Mouse (Mus musculus) limb, embryonic 14.5 days (tissue): ENCODE measurements around the gene Gpi1. TPM values are rescaled to one million over a fixed set of nuclear protein-coding genes. Genes with fewer than 3 reads are reported as not detected.

Experiments
- ATAC-seq: fragments of 200-750 bp; cut with Nextera tagmentation; 2 replicates; pipeline ENCODE4 v1.8.0; 2017; ENCODE audit warnings: low read depth, moderate number of reproducible peaks, moderate TSS enrichment; ENCODE audit not compliant: low FRiP score
- DNase-seq: peaks from one replicate; pipeline ENCODE4 v3.0.0-alpha.2; 2015; ENCODE audit warnings: low spot score
- H3K27ac ChIP-seq: fragments of 300-500 bp; sonication (generic); replicated peaks from 2 replicates; pipeline ENCODE4 v1.5.1; 2014; ENCODE audit warnings: low read depth, mild to moderate bottlenecking, low read length, moderate library complexity, mixed read lengths
- H3K27me3 ChIP-seq: fragments of 300-500 bp; sonication (generic); 2 replicates; pipeline ENCODE4 v1.6.1; 2014; ENCODE audit warnings: low read length, mixed read lengths; ENCODE audit not compliant: control insufficient read depth, insufficient read depth
- H3K36me3 ChIP-seq: fragments of 300-500 bp; sonication (generic); 2 replicates; pipeline ENCODE4 v1.6.1; 2014; ENCODE audit warnings: mild to moderate bottlenecking, low read length, moderate library complexity, mixed read lengths; ENCODE audit not compliant: control insufficient read depth, insufficient read depth
- H3K4me1 ChIP-seq: fragments of 300-500 bp; sonication (generic); 2 replicates; pipeline ENCODE4 v1.6.1; 2014; ENCODE audit warnings: antibody characterized with exemption, low read length, mixed read lengths; ENCODE audit not compliant: control insufficient read depth, insufficient read depth
- H3K4me2 ChIP-seq: fragments of 300-500 bp; sonication (generic); replicated peaks from 2 replicates; pipeline ENCODE4 v1.6.1; 2014; ENCODE audit warnings: low read depth, mild to moderate bottlenecking, low read length, moderate library complexity; ENCODE audit not compliant: severe bottlenecking
- H3K4me3 ChIP-seq: fragments of 300-500 bp; sonication (generic); replicated peaks from 2 replicates; pipeline ENCODE4 v1.5.1; 2014; ENCODE audit warnings: low read length
- H3K9ac ChIP-seq: fragments of 300-500 bp; sonication (generic); 2 replicates; pipeline ENCODE4 v1.6.1; 2014; ENCODE audit warnings: mild to moderate bottlenecking, low read depth, low read length, moderate library complexity; ENCODE audit not compliant: severe bottlenecking
- H3K9me3 ChIP-seq: fragments of 300-500 bp; sonication (generic); 2 replicates; pipeline ENCODE4 v1.6.1; 2016; ENCODE audit warnings: low read length; ENCODE audit not compliant: control insufficient read depth
- POLR2A ChIP-seq: fragments of 200-500 bp; IDR thresholded peaks from 2 replicates; pipeline ENCODE4 v1.8.0; 2012; ENCODE audit warnings: inconsistent platforms, mild to moderate bottlenecking, moderate library complexity, borderline replicate concordance; ENCODE audit not compliant: insufficient read depth, insufficient read length; ENCODE audit errors: extremely low read depth
- WGBS: fragments of 180-500 bp; shearing (Covaris S2); extraction: QIAGEN DNeasy Blood & Tissue Kit; methylation state at CpG from one replicate; pipeline ENCODE4 v1.1.7; 2014; 5-methylcytosine and 5-hydroxymethylcytosine counted together
- polyA plus RNA-seq, 2 experiments: library from polyadenylated mRNA; depleted of rRNA in 1 of 2; stranded (reverse) in 1 of 2; unstranded in 1 of 2; fragments of >200 nt; fragmentation: Nextera tagmentation in 1 of 2; extraction: Ambion mirVana in 1 of 2; gene quantifications; 2 replicates each; pipeline versions ENCODE4 v1.2.1 to v1.2.3; 2012 to 2014

Gene Gpi1
- polyA plus RNA-seq, 2 experiments = 256 to 281 TPM

DNA sequence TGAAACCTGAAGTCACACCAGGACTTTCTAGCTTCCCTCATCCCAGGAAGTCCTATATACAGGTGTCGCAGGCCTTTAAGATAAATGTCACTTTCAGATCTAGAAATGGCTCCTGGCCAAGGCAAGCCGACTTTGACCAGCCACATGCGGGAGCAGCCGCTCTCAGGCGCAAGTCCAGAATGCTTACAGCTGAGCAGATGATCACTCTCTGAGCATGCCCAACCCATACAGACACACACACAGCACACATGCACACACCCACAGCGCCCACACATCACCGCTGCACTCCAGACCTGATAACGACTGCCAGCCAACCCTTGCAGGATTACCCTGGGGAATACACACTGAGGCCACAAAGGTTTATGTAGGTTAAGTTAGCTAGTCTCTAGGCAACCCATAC is 4.0 kb downstream of the Gpi1 start:
- H3K36me3 ChIP-seq = peaks cover 69% of the 10 kb centered on the region
- H3K27me3 ChIP-seq = no peaks in the 10 kb centered on the region
- H3K4me2 ChIP-seq = no peak overlapping the region
- H3K27ac ChIP-seq = no peak overlapping the region
- TF ChIP-seq POLR2A = no peak
- H3K4me3 ChIP-seq = no peak overlapping the region
- no peak for ATAC-seq
- WGBS = 86% methylated on average over 8 of the region's 8 CpGs
- H3K4me1 ChIP-seq = peaks cover 7% of the 10 kb centered on the region
- no peaks in the 10 kb centered on the region for H3K9me3 ChIP-seq
- no peak for DNase-seq
- H3K9ac ChIP-seq = no peak overlapping the region

DNA sequence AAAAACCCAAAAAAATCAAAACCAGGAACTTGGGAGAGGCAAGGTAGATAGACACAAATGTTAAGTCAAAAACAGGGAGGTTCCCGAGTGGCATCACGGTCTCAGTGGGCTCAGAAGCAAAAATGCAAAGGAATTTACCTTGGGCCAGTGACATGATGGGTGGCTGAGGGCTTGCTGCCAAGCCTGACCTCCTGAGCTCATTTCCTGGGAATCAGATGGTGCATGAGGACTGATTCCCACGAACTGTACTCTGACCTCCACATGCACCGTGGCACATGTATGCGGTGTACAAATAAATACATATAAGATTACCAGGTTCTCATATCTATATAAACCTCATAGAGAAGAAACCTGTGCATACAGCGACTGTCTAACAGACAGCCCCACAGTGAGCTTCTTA is 5.8 kb downstream of the Gpi1 start:
- no peak overlapping the region for H3K9ac ChIP-seq
- H3K27ac ChIP-seq = no peak overlapping the region
- no peak for ATAC-seq
- no peak for TF ChIP-seq POLR2A
- no peaks in the 10 kb centered on the region for H3K9me3 ChIP-seq
- no peak overlapping the region for H3K4me3 ChIP-seq
- H3K4me1 ChIP-seq = peaks cover 6% of the 10 kb centered on the region
- H3K4me2 ChIP-seq = no peak overlapping the region
- H3K36me3 ChIP-seq = peaks cover 87% of the 10 kb centered on the region
- no peaks in the 10 kb centered on the region for H3K27me3 ChIP-seq
- WGBS = 92% methylated on average over 6 of the region's 6 CpGs
- no peak for DNase-seq

DNA sequence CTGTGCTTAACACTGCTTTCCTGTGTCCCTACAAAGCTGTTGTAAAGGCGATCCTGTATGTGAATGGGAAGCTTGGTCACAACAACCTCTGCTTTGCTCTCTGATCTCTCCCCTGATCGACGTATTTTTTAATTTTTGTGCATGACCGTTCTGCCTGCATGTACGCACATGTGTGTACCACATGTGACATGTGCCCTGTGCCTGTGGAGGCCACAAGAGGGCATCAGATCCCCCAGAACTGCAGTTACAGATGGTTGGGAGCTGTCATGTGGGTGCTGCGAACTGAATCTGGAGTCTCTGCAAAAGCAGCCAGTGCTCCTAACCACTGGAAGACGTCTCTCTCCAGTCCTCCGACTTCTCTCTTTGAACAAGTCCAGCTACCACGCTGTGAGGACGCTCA is 7.8 kb downstream of the Gpi1 start:
- WGBS = 91% methylated on average over 10 of the region's 10 CpGs
- H3K4me3 ChIP-seq = no peak overlapping the region
- TF ChIP-seq POLR2A = no peak
- no peak overlapping the region for H3K27ac ChIP-seq
- no peaks in the 10 kb centered on the region for H3K27me3 ChIP-seq
- H3K4me1 ChIP-seq = no peaks in the 10 kb centered on the region
- peaks cover 96% of the 10 kb centered on the region for H3K36me3 ChIP-seq
- ATAC-seq (no peak), DNase-seq (no peak)
- no peaks in the 10 kb centered on the region for H3K9me3 ChIP-seq
- H3K4me2 ChIP-seq = no peak overlapping the region
- H3K9ac ChIP-seq = no peak overlapping the region

DNA sequence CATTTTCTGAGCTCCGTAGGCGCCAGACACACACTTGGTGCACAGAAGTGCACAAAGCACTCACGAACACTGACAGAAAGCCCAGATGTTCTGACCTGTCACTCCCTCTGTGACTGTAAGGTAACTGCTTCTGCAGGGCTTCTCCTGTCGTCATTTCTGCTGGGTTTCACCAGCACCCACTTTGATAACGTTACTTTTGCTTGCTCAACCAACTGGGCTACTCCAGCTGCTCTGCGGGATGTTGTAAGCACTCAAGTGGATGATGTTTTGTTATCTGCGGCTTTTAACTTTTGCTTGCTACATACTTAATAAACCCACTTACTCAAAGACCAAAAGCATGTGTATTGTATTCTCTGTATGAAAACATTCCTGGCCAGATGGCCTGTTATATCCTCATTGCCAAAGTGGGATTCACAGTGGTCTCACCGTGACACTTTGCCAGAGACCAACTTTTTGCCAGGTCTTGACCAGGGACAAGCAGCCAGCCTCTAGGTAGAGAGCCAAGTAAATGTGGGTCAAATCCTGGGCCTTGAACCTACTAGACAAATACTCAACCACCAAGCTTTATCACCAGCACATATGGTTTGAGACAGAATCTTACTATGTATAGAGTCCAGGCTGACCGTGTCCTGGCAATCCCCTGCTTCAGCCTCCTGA is 8.4 kb downstream of the Gpi1 start:
- Histone ChIP-seq H3K4me1 (no peaks in the 10 kb centered on the region), H3K36me3 (peaks cover 93% of the 10 kb centered on the region), H3K9me3 (no peaks in the 10 kb centered on the region), H3K4me2 (no peak overlapping the region), H3K27ac (no peak overlapping the region), H3K4me3 (no peak overlapping the region), H3K9ac (no peak overlapping the region), H3K27me3 (no peaks in the 10 kb centered on the region)
- DNase-seq = no peak
- WGBS = 86% methylated on average over 9 of the region's 9 CpGs
- ATAC-seq = no peak
- TF ChIP-seq POLR2A = no peak

DNA sequence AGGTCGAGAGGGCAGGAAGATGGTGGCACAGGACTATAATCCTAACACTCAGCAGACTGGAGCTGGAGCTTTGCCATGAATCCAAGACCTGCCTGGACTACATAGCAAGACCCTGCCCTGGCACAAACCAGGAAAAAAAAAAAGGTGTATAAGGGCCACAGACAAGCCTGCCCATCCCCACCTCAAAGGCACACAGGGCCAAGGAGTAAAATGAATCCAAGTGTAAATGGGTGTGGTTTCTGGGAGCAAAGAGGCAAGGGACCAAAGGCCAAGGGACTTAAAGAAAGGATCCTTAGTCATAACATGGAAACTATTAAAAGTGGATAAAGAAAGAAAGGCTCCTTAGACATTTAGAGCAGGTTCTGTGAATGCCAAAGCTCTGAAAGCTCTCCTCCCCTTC is 11.6 kb downstream of the Gpi1 start:
- no peak for TF ChIP-seq POLR2A
- 73% methylated on average over 1 of the region's 1 CpGs for WGBS
- peaks cover 95% of the 10 kb centered on the region for H3K36me3 ChIP-seq

More for the DNA sequence above, 11.6 kb downstream of the Gpi1 start:
- no peaks in the 10 kb centered on the region for H3K9me3 ChIP-seq
- H3K27ac ChIP-seq = no peak overlapping the region
- ATAC-seq (no peak), DNase-seq (no peak)
- H3K9ac ChIP-seq = no peak overlapping the region
- H3K4me2 ChIP-seq = no peak overlapping the region
- H3K27me3 ChIP-seq = no peaks in the 10 kb centered on the region
- no peaks in the 10 kb centered on the region for H3K4me1 ChIP-seq
- no peak overlapping the region for H3K4me3 ChIP-seq
